Mouse (Mus musculus) liver, embryonic 11.5 days (tissue): Measurements from ENCODE around the gene Rab8b. TPM values are rescaled to one million over a fixed set of nuclear protein-coding genes. Genes with fewer than 3 reads are reported as not detected.
"Not testable (repeated sequence)": the region's sequence is repeated elsewhere in the genome, so short reads cannot be mapped to it uniquely, and the experiment has no call there.

Experiments used
- ATAC-seq: fragments of 200-750 bp; cut with Nextera tagmentation; replicated peaks from 2 replicates; pipeline ENCODE4 v1.8.0; 2017; ENCODE audit warnings: moderate number of reproducible peaks, mild to moderate bottlenecking, moderate TSS enrichment, moderate library complexity; ENCODE audit not compliant: low FRiP score
- DNase-seq: peaks from one replicate; pipeline ENCODE4 v3.0.0-alpha.2; 2017; ENCODE audit warnings: low spot score
- H3K27ac ChIP-seq: fragments of 300-500 bp; sonication (generic); 2 replicates; pipeline ENCODE4 v1.5.1; 2014; ENCODE audit warnings: mild to moderate bottlenecking, low read depth, low read length, control low read depth
- H3K27me3 ChIP-seq: fragments of 300-500 bp; sonication (generic); replicated peaks from 2 replicates; pipeline ENCODE4 v1.6.1; 2014; ENCODE audit warnings: low read length, mixed read lengths; ENCODE audit not compliant: control insufficient read depth, insufficient read depth
- H3K36me3 ChIP-seq: fragments of 300-500 bp; sonication (generic); 2 replicates; pipeline ENCODE4 v1.6.1; 2014; ENCODE audit warnings: mild to moderate bottlenecking, low read length, moderate library complexity, mixed read lengths; ENCODE audit not compliant: control insufficient read depth, insufficient read depth
- H3K4me1 ChIP-seq: fragments of 300-500 bp; sonication (generic); replicated peaks from 2 replicates; pipeline ENCODE4 v1.6.1; 2014; ENCODE audit warnings: low read length, mixed read lengths; ENCODE audit not compliant: control insufficient read depth, insufficient read depth
- H3K4me2 ChIP-seq: fragments of 300-500 bp; sonication (generic); 2 replicates; pipeline ENCODE4 v1.6.1; 2014; ENCODE audit warnings: mild to moderate bottlenecking, control low read depth, moderate library complexity
- H3K4me3 ChIP-seq: fragments of 300-500 bp; sonication (generic); 2 replicates; pipeline ENCODE4 v1.5.1; 2014; ENCODE audit warnings: low read depth, low read length, control low read depth
- H3K9ac ChIP-seq: fragments of 300-500 bp; sonication (generic); 2 replicates; pipeline ENCODE4 v1.6.1; 2014; ENCODE audit warnings: low read depth, low read length, control low read depth
- H3K9me3 ChIP-seq: fragments of 300-500 bp; sonication (generic); 2 replicates; pipeline ENCODE4 v1.6.1; 2016; ENCODE audit warnings: low read length, inconsistent platforms, mixed read lengths; ENCODE audit not compliant: control insufficient read depth
- WGBS: fragments of 180-500 bp; shearing (Covaris S2); extraction: QIAGEN DNeasy Blood & Tissue Kit; methylation state at CpG from one replicate; pipeline ENCODE4 v1.1.7; 2014; 5-methylcytosine and 5-hydroxymethylcytosine counted together
- polyA plus RNA-seq: library from polyadenylated mRNA; unstranded; fragments of >200 nt; fragmentation: Nextera tagmentation; extraction: Ambion mirVana; gene quantifications from 2 replicates; pipeline ENCODE4 v1.2.1, GENCODE M21; 2014

Rab8b gene
- polyA plus RNA-seq, 1 experiment from 2014 or later = 43.1 TPM

DNA sequence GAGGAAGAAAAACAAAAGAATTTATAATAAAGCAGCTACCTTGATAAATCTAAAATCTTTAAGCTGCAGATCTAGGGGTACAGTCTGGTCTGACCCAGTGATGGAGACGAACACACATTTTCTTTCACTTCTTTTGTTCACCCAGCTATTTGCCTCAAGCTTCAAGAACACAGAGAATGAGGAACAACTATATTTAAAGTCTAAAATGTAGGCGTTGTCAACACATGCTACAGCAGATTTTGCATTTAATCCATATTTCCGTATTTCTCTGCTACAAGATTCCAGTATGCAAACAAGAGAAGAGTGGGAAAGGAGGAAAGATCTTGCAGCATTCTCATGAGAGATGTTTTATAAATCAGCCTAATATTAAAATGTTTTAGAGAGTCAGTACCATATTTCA is 40.6 kb downstream of the Rab8b start:
- H3K27ac ChIP-seq = no peak overlapping the region
- ATAC-seq = no peak
- 87% methylated on average over 3 of the region's 3 CpGs for WGBS

GRCm38 (mm10) chr9:66876577-66876976 is 42.9 kb downstream of the Rab8b start:
- Histone ChIP-seq H3K4me1 (peaks cover 3% of the 10 kb centered on the region; the same call in 1 of the 2 replicates), H3K9ac (no peak overlapping the region), H3K27ac (no peak overlapping the region), H3K4me2 (no peak overlapping the region), H3K9me3 (0 out of 2 replicates have a peak, but pooled peaks cover 3% of the 10 kb centered on the region), H3K4me3 (no peak overlapping the region), H3K36me3 (no peaks in the 10 kb centered on the region; the same call in 1 of the 2 replicates), H3K27me3 (no peaks in the 10 kb centered on the region)
- DNase-seq = no peak
- no peak for ATAC-seq
- 82% methylated on average over 5 of the region's 5 CpGs for WGBS

More for the DNA sequence above, 40.6 kb downstream of the Rab8b start:
- no peak overlapping the region for H3K4me3 ChIP-seq
- DNase-seq = no peak
- no peaks in the 10 kb centered on the region; the same call in 1 of the 2 replicates for H3K36me3 ChIP-seq
- peaks cover 15% of the 10 kb centered on the region for H3K4me1 ChIP-seq
- no peak overlapping the region for H3K4me2 ChIP-seq
- no peaks in the 10 kb centered on the region for H3K27me3 ChIP-seq
- no peak overlapping the region for H3K9ac ChIP-seq
- 0 out of 2 replicates have a peak, but pooled peaks cover 3% of the 10 kb centered on the region for H3K9me3 ChIP-seq

GRCm38 (mm10) chr9:66874297-66874696 is 45.2 kb downstream of the Rab8b start:
- Histone ChIP-seq H3K9ac (no peak overlapping the region), H3K4me1 (peaks cover 3% of the 10 kb centered on the region; the same call in 1 of the 2 replicates), H3K27ac (no peak overlapping the region), H3K36me3 (no peaks in the 10 kb centered on the region; the same call in 1 of the 2 replicates), H3K4me2 (no peak overlapping the region), H3K27me3 (no peaks in the 10 kb centered on the region), H3K9me3 (0 out of 2 replicates have a peak, but pooled peaks cover 3% of the 10 kb centered on the region), H3K4me3 (no peak overlapping the region)
- WGBS = 94% methylated on average over 5 of the region's 5 CpGs
- DNase-seq (no peak), ATAC-seq (no peak)

DNA sequence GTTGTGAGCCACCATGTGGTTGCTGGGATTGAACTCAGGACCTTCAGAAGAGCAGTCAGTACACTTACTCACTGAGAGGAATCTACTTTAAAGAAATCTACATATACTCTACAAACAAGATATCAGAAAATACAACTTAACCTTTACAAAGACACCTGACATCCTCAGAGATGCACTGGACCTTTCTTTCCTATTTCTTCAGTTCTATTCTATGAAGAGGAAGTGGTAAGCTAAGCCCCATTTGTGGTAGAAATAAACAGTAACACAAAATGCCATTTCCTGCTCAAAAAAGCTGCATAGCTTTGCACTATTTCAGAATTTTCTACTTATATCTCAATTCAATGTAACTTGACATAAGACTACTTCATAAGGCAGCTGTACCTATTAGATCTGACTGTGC is 46.0 kb downstream of the Rab8b start:
- Histone ChIP-seq H3K27me3 (no peaks in the 10 kb centered on the region), H3K9me3 (0 out of 2 replicates have a peak, but pooled peaks cover 3% of the 10 kb centered on the region), H3K36me3 (no peaks in the 10 kb centered on the region; the same call in 1 of the 2 replicates), H3K9ac (no peak overlapping the region), H3K4me2 (no peak overlapping the region), H3K27ac (no peak overlapping the region), H3K4me3 (no peak overlapping the region), H3K4me1 (peaks cover 3% of the 10 kb centered on the region; the same call in 1 of the 2 replicates)
- DNase-seq (no peak), ATAC-seq (no peak)

DNA sequence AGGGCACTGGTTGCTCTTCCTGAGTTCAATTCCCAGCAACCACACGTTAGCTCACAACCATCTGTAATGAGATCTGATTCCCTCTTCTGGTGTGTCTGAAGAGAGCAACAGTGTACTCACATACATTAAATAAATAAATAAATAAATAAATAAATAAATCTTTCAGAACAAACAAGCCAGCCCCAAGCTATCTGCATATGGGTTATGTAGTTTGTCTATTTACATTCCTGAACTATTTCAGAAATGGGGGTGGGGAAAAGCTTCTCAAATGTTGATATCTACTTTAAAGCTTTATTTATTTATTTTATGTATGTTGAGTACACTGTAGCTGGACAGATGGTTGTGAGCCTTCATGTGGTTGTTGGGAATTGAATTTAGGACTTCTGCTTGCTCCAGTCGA is 46.5 kb downstream of the Rab8b start:
- H3K36me3 ChIP-seq, H3K9me3 ChIP-seq, H3K4me1 ChIP-seq, H3K4me3 ChIP-seq, H3K27ac ChIP-seq, H3K4me2 ChIP-seq, H3K9ac ChIP-seq, H3K27me3 ChIP-seq, DNase-seq, ATAC-seq: not testable (repeated sequence)
- 73% methylated on average over 2 of the region's 2 CpGs for WGBS

DNA sequence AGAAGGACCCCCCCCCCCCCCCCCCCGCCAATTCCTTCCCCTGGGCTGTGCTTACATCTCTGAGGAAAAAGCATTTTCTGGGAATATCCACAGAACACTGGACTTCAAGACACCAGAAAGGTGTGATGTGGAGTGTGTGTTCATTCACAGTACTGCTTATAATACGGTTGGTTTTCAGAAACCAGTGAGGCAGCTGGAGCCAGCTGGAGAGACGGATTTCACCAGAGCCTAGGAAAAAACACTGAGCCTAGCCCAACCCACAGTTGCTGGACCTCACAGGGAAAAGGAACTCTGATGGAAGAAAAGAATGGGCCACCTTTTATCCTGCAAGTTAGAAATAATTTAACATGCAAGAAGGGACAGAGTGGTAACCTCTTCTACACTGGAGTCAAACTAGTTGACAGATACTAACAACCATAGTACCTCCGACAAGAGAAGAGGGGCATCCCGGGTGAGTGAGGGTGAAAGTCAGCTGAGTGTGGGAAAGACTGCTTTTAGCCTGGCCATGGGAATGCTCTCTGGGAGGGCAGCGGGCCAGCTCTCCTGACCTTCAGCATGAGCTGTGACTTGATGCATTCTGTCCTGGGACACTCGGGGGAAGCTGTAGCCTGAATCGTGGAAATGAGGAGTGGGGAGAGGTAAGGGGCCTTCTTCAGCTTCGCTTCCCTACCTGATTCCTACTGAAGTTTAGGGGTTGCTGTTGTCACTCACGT is 47.3 kb downstream of the Rab8b start:
- ATAC-seq (no peak), DNase-seq (no peak)
- Histone ChIP-seq H3K27me3 (no peaks in the 10 kb centered on the region), H3K4me3 (no peak overlapping the region), H3K9ac (no peak overlapping the region), H3K36me3 (no peaks in the 10 kb centered on the region; the same call in 1 of the 2 replicates), H3K4me2 (no peak overlapping the region), H3K27ac (no peak overlapping the region), H3K9me3 (0 out of 2 replicates have a peak, but pooled peaks cover 3% of the 10 kb centered on the region), H3K4me1 (peaks cover 3% of the 10 kb centered on the region; the same call in 1 of the 2 replicates)
- 85% methylated on average over 10 of the region's 10 CpGs for WGBS

GRCm38 (mm10) chr9:66864708-66865107 is 54.8 kb downstream of the Rab8b start:
- Histone ChIP-seq H3K27me3 (no peaks in the 10 kb centered on the region), H3K36me3 (no peaks in the 10 kb centered on the region), H3K4me1 (no peaks in the 10 kb centered on the region), H3K9ac (no peak overlapping the region), H3K27ac (no peak overlapping the region), H3K4me2 (no peak overlapping the region), H3K4me3 (no peak overlapping the region), H3K9me3 (no peaks in the 10 kb centered on the region)
- 78% methylated on average over 3 of the region's 3 CpGs for WGBS
- ATAC-seq = no peak
- DNase-seq = no peak

DNA sequence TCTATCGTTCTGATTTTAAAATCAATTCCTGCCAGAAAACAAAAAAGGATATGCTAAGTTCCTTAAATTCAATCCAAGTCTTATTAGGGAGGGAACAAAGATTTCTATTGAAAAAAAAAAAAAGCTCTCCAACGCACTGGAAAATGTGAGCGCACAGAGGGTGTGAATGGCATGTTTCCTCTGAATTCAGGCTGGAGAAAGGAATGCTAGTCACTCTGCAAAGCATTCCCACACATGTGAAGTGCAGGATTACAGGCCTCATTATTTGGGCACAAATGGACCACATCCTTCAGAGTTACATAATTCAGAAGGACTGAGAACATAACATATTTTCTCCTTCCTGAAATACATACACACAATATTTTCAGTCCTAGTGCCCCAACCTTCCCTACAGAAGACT is 56.0 kb downstream of the Rab8b start:
- Histone ChIP-seq H3K4me1 (no peaks in the 10 kb centered on the region), H3K27ac (no peak overlapping the region), H3K27me3 (no peaks in the 10 kb centered on the region), H3K4me3 (no peak overlapping the region), H3K9me3 (no peaks in the 10 kb centered on the region), H3K4me2 (no peak overlapping the region), H3K9ac (no peak overlapping the region), H3K36me3 (no peaks in the 10 kb centered on the region)
- WGBS = 91% methylated on average over 3 of the region's 3 CpGs
- DNase-seq (no peak), ATAC-seq (no peak)

DNA sequence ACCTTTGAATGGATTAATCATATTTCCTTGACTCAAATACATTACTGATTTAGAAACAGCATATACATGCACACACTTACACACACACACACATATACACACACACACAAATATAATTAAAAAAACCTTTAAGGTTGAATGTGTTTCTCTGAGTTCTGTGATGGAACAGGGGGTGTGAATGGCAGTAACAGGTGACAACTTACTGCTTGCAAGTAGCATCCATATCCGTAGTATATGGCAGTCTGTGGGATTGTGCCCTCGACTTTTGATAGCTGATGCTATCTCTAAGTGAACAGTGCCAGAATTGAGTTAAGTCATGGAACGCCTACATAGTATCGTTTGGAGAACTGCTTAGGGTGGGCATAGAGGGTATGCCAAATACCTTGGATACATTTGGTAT is 57.3 kb downstream of the Rab8b start:
- 84% methylated on average over 4 of the region's 4 CpGs for WGBS

More for the DNA sequence above, 57.3 kb downstream of the Rab8b start:
- Histone ChIP-seq H3K36me3 (no peaks in the 10 kb centered on the region), H3K27me3 (no peaks in the 10 kb centered on the region), H3K4me2 (no peak overlapping the region), H3K4me3 (no peak overlapping the region), H3K9me3 (no peaks in the 10 kb centered on the region), H3K9ac (no peak overlapping the region), H3K4me1 (no peaks in the 10 kb centered on the region), H3K27ac (no peak overlapping the region)
- no peak for DNase-seq
- ATAC-seq = no peak
